Mouse (Mus musculus) embryo, embryonic 11 days (tissue): Measurements from ENCODE around the gene Plekha6.

Experiments
- DNase-seq: peaks from one replicate; pipeline ENCODE4 v3.0.0-alpha.2; 2015

The Plekha6 gene

DNA sequence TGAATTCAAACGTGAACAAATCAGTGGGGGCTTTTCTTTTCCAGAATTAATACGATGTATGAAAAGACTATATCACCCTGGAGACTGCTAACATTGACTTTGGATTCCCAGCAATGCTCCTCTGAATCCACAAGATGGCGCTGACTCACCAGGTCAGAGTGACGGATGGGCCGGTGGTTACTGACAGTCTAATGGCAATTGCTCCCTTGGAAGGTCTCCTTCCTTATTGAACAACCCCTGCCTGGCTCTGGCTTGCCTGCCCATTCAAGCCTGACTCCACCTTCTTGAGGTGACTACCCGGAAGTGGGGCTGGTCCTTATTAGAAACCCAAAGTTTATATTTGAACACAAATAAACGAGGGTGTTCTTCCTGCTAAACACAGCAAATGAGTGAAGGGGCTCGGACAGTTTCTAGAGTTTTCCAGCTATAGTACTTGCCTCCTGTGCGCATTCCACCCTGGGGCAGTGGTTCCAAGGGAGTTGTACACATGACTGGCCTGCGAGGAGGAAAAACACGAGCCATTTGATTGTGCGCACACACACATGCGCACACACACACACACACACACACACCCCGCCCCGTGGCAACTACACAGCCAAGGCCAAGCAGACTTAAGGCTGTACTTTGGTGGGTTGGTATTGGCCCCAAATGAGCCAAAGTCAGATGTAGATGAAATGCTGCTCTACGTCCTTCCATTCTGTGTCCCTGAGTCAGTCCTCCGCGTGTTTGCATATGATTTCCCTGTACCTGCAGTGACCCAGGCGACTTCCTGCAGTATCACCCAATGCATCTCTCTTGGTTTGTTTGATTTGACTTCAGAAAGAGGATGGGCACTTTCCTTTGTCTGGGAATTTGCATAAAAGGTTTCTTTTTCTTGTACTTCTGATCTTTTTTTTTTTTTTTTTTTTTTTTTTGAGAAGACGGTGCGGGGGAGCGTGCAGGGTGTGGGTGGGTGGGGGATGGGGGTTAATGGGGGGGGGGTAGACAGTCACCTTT is 17.7 kb upstream of the Plekha6 start:
- DNase-seq: peak; percentile 83

DNA sequence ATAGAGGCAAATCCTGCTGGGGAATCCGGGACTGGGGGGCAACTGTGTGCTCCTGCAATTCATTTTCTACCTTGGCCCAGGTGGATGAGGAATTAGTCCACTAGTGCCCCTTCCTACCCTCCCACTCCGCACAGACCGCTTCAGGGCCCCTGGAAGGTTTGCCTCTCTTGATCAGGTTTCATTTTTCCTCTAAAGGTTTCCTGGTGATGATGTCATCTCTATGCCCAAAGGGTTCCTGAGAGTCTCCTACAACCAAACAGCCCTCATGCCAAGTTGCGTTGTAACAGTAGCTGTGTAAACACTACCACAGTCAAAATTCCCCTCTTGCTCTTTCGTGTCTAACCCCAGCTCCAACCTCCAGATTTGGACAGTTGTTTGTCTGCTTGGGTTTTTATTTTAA is 16.7 kb upstream of the Plekha6 start:
- DNase-seq: no peak

DNA sequence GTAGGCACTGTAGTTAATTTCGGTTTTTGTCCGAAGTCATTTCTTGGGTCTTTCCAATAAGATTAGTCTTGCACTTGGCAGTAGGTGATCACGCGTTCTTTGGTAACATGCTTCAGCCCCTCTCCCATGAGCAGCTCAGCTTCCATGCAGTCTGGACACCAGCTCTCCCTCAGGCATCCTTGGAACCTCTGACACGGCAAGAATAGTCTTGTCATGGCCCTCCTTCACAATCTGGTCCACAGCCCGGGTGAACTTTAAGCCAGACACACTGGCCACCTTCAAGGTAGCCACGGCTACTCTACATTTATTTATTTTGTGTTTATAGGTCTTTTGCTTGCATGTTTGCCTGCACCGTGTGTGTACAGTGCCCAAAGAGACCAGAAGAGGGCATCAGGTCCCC is 15.9 kb upstream of the Plekha6 start:
- no peak for DNase-seq

DNA sequence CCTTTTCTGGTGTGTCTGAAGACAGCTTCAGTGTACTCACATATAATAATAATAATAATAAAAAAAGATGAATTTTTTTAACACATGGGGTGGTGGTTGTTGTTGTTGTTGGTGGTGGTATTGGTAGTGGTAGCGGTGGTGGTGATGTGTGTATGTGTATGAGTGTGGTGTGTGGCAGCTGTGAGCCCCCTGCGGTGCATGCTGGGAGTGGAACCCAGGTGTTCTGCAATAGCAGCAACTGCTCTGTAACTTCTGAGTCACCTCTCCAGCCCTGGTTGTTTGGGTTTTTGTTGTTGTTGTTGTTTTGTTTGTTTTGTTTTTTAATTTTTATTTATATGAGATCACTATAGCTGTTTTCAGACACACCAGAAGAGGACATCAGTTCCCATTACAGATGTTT is 13.5 kb upstream of the Plekha6 start:
- no peak for DNase-seq

DNA sequence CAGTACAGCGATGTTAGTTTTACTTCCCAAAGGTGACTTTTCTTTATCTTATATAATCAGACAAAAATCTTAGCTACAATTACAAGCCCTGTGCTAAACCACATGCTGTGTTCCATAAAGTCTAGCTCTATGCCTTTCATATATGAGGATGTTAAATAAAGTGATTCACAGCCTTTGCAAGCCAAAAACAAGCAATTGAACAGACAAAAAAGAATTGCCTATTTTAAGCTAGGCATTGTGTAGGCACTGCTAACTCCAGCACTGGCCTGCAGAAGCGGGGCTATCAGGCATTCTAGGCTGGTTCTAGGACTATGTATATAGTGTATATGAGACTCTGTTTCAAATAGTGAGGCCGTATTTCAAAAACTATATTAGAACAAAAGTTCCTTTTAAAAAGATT is 11.8 kb upstream of the Plekha6 start:
- no peak for DNase-seq

DNA sequence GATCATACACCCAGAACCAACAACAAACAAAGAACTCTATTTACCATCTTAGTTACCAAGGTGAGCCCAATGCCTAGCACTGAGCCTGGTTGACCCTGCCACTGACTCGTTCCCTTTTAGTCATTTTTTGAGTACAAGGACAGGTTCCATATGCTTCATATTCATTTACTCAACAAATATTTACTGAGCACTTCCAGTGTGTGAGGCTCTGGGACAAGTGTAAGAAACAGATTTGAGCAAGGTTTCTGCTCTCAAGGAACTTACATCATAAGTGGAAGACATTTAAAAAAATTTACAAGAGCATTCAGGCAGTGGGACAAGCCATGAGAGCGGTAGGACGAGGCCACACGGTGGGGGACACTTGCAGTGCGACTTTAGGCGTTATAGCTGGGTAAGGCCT is 8.7 kb upstream of the Plekha6 start:
- no peak for DNase-seq

DNA sequence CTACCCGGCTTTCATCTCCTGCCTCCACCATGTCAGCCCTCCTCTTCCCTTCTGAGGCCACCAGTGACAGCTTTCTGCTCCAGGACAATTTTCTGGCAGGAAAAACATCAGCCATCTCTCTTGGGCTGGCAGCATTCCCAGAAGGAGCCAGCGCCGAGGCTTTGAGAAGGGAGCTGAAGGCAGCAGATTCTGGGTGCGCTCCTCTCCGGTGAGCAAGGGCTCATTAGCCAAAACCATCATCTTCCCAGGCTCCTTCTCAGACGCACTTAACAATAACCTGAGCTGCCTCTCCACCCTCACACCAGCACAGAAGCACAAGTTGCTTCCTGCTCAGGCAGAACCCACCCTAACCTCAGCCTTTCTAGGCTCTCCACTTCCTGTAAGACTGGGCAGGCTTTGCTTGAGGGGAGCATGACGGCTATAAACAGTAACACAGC is 4.9 kb upstream of the Plekha6 start:
- no peak for DNase-seq

DNA sequence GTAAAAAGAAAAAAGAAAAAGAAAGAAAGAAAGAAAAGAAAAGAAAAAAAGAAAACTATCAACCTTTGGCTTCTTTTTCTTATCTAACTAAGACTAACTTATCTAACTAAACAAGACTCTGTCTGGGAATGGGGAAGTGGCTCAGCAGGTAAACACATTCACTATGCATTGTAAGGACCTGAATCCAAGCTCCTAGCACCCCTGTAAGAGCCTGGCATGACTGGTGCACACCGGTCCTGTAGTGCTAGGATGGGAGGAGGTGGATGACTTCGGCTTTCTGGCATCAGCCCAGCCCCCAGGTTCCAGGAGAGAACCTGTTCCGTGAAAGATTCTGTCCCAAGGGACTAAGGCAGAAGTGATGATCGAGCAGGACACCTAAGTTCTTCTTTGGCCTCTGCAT is 2.5 kb upstream of the Plekha6 start:
- no peak for DNase-seq

DNA sequence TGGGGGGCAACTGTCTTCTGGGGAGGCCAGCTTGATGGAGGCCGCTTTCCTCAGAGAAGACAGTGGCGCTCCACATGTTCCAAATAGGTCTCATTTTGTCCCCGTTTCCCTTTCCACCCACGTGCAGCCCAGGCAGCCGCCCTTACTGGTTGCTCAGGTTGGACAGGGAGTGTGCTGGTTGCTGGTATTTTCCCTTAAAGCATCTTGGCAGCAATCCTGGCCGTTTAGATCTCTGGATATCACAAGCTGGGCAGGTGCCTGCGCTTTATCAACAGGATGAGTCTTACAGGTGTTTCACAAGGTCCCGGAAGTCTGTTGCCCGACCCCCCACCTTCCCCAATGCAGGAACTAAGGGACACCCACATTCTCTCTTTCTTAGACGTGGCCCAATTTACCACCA is 2.0 kb upstream of the Plekha6 start:
- no peak for DNase-seq

DNA sequence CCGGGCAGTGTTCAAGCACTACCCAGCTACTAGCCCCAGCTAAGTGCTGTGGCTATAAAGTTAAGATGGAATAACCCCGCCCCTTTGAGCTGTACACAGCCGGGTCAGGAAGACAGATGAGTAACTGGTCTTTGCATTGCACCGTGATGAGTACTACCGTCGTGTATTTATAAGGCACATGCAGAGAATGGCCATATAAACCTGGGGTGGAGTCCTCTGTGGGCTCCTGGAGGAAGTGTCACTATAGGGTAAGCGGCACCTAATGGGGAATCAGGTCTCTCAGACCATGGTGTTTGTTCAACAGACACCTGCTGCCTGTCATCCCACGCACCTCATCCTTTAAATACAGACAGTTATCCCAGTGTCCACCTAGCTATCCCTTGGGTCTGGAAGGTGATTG is 1.0 kb upstream of the Plekha6 start:
- no peak for DNase-seq

DNA sequence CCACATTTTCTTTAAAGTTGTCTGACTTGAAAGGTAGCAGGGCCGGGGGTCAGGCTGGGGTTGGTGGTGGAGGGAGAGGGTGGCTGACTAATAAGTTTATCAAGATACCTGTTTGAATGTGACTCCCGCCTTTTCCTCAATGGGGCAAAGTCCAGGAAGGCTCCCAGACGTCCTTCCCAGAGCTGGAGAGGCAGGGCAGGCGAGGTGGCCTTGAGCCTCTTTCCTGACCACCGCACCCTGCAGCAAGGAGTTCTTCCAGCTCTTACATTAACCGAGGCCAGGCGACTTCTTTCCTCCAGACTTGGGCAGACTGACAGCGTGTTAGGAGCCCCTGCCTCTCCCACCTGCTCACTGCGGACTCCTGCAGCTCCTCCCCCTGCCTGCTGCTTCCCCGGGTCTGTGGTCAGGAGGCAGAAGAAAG is 591 bp downstream of the Plekha6 start:
- peak; percentile 36 for DNase-seq

DNA sequence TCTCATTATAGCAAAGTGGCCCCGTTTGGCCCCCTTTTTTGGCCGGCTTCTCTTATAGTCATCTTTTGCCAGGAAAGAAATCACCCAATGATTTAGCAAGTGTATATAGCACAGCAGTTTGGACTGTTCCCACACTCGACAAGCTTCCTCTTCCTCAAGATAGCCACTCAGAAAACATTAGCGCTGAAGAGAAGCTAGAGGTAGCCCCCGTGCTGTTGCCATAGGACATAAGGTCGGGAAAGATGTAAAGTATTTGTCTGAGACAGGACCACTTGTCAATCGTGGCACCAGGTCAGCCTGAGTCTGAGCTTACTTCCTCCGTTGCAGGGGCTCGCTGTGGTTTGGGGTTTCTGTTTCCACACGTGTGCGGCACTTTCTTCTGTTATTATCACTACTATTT is 1.1 kb downstream of the Plekha6 start:
- no peak for DNase-seq

DNA sequence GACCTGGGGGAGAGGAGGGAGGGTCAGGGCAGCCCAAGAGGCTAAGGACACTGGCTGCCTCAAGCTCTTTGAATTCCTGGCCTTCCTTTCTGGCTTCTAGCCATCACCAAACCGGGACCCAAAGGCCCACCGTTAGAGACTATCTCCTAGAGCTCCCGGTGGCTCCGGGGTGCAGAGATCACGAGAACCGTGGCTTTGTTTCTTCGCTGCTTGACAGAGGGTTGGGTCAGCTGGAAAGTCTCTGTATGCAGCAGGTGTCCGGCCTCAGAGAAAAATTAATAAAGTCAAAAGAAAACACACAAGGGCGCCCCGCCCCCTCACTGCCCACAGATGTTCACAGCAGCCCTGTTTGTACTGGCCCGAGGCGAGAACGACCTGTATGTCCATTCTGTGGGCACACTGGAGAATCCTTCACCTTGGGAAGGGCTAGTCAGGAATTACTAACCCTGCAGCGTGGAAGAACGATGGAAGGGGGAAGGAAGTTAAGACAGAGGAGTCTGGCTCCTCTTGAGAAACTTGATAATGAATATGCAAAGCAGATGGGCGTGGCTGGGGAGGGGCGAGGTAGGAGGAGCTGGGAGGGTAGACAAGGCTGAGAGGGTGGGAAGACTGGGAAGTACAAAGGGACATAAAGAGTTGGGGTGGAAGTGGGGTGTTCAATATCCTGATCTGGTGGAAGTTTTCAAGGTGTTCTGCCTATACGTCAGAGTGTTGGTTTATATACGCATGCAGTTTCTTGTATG is 4.5 kb downstream of the Plekha6 start:
- peak; percentile 32 for DNase-seq

DNA sequence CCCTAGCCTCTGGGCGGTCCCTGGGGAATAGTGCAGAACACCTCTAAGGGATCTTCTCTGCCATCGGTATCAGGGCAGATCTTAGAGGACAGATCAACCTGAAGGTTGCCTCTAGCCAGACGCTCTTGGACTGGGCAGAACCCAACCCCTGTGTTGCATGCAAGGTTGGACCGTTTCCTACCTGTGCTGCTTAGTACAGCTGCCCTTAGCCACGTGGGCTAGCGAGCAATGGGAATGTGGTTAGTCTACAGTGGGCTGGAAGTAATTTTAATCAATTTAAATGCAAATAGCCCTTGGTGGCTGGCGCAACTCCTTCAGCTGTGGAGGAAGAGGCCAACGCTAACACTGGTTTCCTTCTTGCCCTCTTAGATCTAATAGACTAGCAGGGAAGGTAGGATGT is 6.2 kb downstream of the Plekha6 start:
- DNase-seq: no peak

DNA sequence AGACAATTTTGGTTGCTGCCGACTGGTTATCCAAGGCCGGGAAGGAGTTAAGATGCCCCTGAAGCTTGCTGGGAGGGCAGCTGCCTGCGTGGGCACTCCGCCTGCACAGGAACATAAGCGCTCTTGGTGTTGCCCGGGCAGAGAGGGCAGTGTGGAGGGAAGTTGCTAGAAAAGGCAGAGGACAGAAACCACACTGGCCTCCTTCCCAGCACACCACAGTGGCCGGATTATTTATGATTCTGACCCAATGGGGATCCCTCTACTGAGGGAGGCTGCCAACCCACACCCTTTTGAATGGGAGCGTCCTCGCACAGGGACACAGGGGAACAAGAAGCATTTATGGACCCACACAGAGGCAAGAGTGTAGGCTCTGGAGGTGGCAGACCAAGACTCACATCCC is 7.3 kb downstream of the Plekha6 start:
- DNase-seq: no peak

DNA sequence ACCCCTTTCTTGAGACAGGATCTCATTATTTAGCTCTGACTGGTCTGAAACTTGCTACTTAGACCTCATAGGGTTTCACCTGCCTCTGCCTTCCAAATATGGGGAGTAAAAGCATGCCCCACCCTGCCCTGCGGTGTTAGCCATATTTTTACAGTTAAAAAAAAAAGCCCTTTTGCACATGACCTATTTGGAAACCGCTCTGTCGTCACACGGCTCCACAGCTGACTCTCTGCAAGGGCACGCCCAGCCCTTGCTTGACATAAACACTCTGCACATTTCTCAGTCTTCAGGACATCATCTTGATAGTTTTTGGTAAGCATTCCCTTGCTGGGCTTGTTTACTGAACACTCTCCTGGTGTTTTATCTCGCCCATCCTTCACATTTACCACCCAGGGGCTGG is 11.1 kb downstream of the Plekha6 start:
- DNase-seq: no peak

DNA sequence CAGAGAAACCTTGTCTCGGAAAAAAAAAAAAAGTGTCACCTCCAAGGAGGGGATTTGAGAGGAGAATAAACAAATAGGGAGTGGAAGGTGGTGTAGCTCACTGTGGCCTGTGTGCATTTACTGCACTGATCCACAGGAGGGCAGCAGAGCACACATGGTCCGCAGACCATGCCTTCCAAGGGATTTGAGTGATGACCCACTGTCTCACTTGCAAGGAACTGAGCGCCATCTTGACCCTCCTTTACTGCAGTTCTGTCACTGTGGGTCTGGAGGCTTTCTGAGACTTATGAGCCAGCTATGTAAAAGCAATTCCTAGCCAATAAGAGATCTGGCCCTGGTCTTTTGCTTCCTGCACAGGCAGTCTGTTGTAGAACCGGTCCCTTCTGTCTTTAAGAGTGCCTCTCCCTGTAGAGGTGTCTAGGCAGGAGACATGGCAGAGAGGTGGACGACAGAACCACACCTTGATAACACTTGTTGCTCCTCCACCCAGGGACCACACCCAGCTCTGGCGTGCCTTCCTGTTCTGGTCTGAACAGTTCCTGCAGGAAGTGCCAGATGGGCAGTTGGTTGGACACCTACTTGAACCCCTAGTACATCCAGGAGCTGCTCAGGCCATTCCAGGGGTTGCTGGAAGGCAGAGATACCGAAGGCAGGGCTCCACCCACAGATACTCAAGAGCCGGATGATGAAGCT is 13.6 kb downstream of the Plekha6 start:
- DNase-seq: peak; percentile 82

DNA sequence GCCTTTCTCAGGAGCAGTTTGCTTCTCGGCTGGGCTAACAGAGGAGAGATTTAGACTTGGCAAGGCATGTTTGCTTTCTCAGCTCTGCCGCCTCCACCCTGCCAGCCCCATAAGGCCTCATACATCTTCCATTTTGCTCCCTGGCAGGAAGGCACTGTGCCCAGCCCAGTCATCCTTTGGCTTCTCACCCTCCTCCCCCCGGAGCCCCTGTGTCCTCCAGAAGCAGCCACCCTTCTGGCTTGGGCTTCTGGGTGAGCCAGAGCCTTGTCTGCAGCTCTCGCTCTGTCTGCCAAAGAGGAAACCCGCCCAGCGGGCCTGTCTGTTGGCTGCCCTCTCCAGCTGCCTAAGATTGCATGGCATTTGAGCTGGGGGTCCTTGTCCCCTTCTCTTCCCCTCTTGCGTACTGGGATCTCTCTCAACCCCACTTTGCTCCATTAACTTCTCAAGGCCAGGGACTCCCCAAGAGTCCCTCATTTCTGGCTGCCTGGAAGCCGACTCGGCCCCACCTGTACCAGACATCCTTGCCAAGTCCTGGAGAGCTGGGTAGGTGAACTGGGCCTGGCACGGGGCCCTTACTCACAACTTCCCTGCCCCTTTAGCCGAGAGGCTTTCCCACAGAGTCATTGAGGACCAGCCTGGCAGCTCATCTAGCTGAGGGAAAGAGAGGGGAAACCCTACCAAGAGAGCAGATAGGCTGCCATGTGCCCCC is 14.9 kb downstream of the Plekha6 start:
- no peak for DNase-seq

DNA sequence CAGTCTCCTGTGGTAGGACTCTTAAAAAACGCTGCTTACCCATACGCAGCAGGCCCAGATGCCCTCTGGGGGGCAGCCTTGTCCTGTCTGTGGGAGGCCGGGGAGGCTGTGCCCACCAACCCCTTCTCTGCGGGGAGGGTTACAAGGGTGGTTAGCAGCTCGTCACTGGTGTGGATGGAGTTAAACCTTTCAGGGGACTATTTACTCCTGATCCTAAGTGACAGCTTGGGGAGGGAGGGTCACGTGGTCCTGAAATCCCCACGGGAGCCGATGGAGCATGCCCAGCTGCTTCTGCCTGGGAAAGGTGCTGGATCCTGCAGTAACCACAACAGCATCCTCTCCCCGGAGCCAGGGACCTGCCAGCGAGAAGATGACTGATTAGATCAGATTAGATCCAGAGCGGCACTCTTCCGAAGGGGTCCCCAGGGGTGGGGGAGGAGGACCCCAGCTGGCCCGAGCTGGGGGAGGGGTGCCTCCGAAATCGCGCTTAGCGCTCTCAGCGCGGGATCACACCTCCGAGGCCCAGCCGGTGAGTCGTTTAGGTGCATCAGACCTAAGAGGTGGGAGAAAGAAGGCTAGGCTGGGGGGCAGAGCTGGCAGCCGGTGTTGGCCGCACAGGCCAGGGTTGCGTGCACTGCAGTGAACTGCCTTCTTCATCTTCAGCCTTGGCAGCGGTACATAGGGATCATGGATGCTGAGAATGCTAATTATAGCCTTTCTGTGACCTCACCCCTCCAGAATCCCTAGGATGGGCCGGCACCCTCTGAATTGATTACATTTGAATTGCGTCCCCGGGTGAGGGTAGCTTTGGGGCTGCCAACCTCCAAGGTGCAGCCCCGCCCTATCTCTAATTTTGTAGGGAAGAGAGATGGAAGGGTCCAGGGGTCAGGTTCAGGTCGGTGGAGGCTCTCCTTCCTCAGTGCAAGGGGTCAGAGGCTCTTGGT is 17.3 kb downstream of the Plekha6 start:
- DNase-seq: peak; percentile 92

DNA sequence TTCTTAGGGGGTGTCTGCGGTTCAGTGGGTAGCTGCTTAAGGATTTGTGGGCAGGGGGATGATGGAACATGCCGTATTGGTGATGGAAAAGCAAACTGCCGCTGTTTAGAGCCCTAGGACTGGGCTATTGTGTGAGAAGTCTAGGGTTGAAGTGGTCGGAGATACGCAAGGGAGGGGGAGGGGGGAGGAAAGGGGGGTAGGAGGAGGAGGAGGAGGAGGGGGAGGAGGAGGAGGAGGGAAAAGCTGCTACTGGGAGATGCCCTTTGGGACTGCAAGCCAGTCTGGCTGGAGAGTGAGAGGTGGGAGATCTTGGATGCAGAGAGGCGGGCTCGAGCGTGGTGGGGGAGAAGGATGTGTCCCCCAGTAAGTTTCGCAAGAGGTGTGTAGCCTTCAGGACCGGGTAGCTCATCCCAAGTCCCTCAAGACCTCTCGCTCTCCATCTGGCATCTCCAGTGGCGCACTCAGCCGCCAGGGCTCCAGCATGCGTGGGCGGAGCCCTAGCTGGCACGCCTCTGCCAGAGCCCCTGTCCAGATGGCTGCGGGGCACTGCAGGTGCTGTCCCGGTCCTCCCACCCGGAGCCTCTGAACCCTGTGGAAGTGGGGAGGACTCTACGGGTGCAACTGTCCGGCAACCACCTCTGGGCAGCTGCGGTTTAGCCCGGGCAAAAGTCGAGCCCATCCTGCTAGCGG is 18.2 kb downstream of the Plekha6 start:
- DNase-seq: peak; percentile 76

DNA sequence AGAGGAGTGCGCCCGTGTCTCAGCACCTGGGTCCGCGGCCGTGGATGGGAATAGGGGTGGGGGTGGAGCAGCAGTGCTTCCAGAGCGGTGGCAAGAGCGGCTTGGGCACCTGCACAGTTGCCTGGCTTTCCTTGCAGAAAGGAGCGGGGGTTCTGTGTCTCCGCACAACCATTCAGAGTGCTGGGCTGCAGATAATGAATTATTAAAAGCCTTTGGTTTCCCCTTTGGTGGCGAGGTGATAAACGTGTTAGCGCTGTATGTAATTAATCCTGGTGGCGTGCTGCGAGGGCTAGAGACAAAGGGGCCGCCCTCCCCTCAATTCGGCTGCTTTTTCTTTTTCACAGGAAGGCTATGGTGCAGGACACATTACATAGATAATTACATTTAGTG is 18.7 kb downstream of the Plekha6 start:
- DNase-seq: peak; percentile 68
